Comparison of ENCODE assay signal across 12 mouse cellular contexts in genomic region chr6:53508847-53509494, GRCm38 (mm10).
"Had no signal": no experiment of that assay in that cellular context is flagged by ENCODE, and none has a peak within 500 bp of the region (broad histone marks: within the 10 kb centered on the region; RNA-seq: fewer than 3 reads in every experiment).

No protein-coding gene starts in this region.

- H3K27ac ChIP-seq: kidney, embryonic 15.5 days; limb, embryonic 13.5 days; liver, embryonic 14.5 days; midbrain, embryonic 13.5 days had no signal

- DNase-seq: kidney, postnatal 14 days; left cerebral cortex, postnatal 4 days; lung, adult 18-20 months; right cerebral cortex, adult 18-20 months; right cerebral cortex, postnatal 4 days; spleen, adult 18-20 months; thymus, adult 2 months; thymus, postnatal 25 days had no signal

- H3K9ac ChIP-seq: kidney, embryonic 15.5 days; limb, embryonic 13.5 days; liver, embryonic 14.5 days; midbrain, embryonic 13.5 days had no signal

- H3K36me3 ChIP-seq: kidney, embryonic 15.5 days; limb, embryonic 13.5 days; midbrain, embryonic 13.5 days had no signal

- H3K9me3 ChIP-seq: kidney, embryonic 15.5 days; limb, embryonic 13.5 days; midbrain, embryonic 13.5 days had no signal

- H3K4me3 ChIP-seq: kidney, embryonic 15.5 days; limb, embryonic 13.5 days; midbrain, embryonic 13.5 days had no signal

- H3K27me3 ChIP-seq: kidney, embryonic 15.5 days; limb, embryonic 13.5 days; midbrain, embryonic 13.5 days had no signal

- H3K4me2 ChIP-seq: kidney, embryonic 15.5 days; limb, embryonic 13.5 days; midbrain, embryonic 13.5 days had no signal

- H3K4me1 ChIP-seq: kidney, embryonic 15.5 days; limb, embryonic 13.5 days; midbrain, embryonic 13.5 days had no signal

- ATAC-seq: midbrain, embryonic 13.5 days had no signal
